Comparison of ENCODE assay signal across 17 mouse cellular contexts in the genomic region with DNA sequence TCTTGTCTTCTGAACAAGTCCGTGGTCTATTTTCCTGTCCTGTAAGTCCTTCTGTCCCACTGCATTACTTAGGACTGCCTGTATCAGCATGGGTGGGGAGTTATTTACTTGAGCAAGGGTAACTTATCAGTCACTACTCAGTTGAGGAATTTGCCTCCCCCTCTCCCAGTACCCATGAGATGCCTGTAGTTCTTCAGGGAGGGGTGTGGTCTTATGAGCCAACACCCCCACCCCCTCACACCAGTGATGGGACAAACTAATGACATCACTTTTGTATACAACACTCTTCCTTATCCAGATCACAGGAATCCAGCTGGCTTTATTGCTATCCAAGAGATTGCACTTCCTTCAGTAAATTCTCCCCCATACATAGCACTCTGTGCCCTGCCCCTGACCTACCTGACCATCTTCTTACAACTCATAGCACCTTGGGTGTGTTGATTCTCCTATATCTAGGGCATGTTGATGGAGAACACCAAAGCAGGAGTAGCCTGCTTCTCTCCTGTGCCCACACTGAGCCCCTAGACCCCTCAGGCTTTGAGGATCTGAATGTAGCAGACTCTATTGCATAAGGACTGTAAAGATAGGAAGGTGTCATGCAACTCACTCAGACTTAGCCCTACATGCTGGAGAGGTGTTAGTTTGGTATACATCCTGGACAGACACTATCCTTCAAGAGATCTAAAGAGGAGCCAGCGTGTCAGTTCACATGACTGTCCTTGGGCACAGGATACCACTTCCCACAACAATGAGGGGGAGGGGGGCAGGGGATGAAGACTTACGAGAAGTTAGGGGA. TPM values are rescaled to one million over a fixed set of nuclear protein-coding genes. Genes with fewer than 3 reads are reported as not detected.
DNase-seq lines count a peak whose midpoint lies in the region; ATAC-seq and TF ChIP-seq lines count a peak whose summit lies in the region.
"Had no signal": no experiment of that assay in that cellular context is flagged by ENCODE, and none has a peak within 500 bp of the region (broad histone marks: within the 10 kb centered on the region; RNA-seq: fewer than 3 reads in every experiment).

No protein-coding gene starts in this region.

- TF ChIP-seq CTCF in liver, adult 2 months (IDR thresholded peaks at IDR 0.05; ENCODE audit: low read depth, low read length): no peak
- TF ChIP-seq CTCF in intestine, postnatal 0 days (IDR thresholded peaks at IDR 0.05; ENCODE audit: low read depth): no peak
- no peak for TF ChIP-seq CTCF in left cerebral cortex, adult 2 months (IDR thresholded peaks at IDR 0.05)

- H3K9ac ChIP-seq in liver, adult 2 months (ENCODE audit: low read depth, low read length): peak overlapping the region; percentile 57
- no peak overlapping the region for H3K9ac ChIP-seq in intestine, postnatal 0 days (ENCODE audit: low read depth, low read length)
- H3K9ac ChIP-seq in forebrain, embryonic 12.5 days: no peak overlapping the region
- H3K9ac ChIP-seq: forebrain, embryonic 15.5 days; limb, embryonic 15.5 days had no signal

- H3K4me3 ChIP-seq in liver, adult 2 months (ENCODE audit: insufficient read depth, low read depth, low read length): no peak overlapping the region
- no peak overlapping the region for H3K4me3 ChIP-seq in intestine, postnatal 0 days (ENCODE audit: low read depth, low read length)
- H3K4me3 ChIP-seq in forebrain, embryonic 12.5 days (replicated peaks): no peak overlapping the region
- no peak overlapping the region for H3K4me3 ChIP-seq in left cerebral cortex, adult 2 months
- H3K4me3 ChIP-seq: forebrain, embryonic 15.5 days; gastrocnemius, adult 2 months; layer of hippocampus, adult 2 months; limb, embryonic 15.5 days had no signal

- no peaks in the 10 kb centered on the region for H3K79me2 ChIP-seq in liver, adult 2 months (ENCODE audit: control insufficient read depth, insufficient read depth, low read length)

- no peak for DNase-seq in liver, adult 2 months (ENCODE audit: extremely low read depth, low read depth, low spot score)
- DNase-seq in liver: no peak
- DNase-seq in lung, postnatal 10 days: peak; percentile 33
- DNase-seq in yolk sac, embryonic 10.5 days (ENCODE audit: low spot score): peak; percentile 76
- DNase-seq in left cerebral cortex, adult 2 months (ENCODE audit: extremely low spot score in 1 of 2, low spot score in 2 of 2): no peak
- DNase-seq: cerebellum, adult 11-12 months; gastrocnemius, adult 2 months; heart, postnatal 14 days; thymus, postnatal 25 days had no signal

- H3K27me3 ChIP-seq in liver, adult 2 months (ENCODE audit: control insufficient read depth, insufficient read depth, low read length): no peaks in the 10 kb centered on the region
- H3K27me3 ChIP-seq in intestine, postnatal 0 days (replicated peaks; ENCODE audit: control insufficient read depth, insufficient read depth, low read length): no peaks in the 10 kb centered on the region
- H3K27me3 ChIP-seq in forebrain, embryonic 12.5 days: no peaks in the 10 kb centered on the region
- H3K27me3 ChIP-seq: forebrain, embryonic 15.5 days; limb, embryonic 15.5 days had no signal

- H3K36me3 ChIP-seq in liver, adult 2 months (ENCODE audit: control insufficient read depth, insufficient read depth, low read length): peaks cover 2% of the 10 kb centered on the region; the same call in 1 of the 2 replicates
- H3K36me3 ChIP-seq in intestine, postnatal 0 days (ENCODE audit: control insufficient read depth, insufficient read depth): no peaks in the 10 kb centered on the region
- H3K36me3 ChIP-seq in forebrain, embryonic 12.5 days (replicated peaks): no peaks in the 10 kb centered on the region
- H3K36me3 ChIP-seq: forebrain, embryonic 15.5 days; limb, embryonic 15.5 days had no signal

- peaks cover 38% of the 10 kb centered on the region for H3K4me1 ChIP-seq in liver, adult 2 months (ENCODE audit: control insufficient read depth, insufficient read depth, low read length)
- H3K4me1 ChIP-seq in intestine, postnatal 0 days (replicated peaks; ENCODE audit: control insufficient read depth, insufficient read depth, low read length): peaks cover 6% of the 10 kb centered on the region; the same call in 1 of the 2 replicates
- no peaks in the 10 kb centered on the region for H3K4me1 ChIP-seq in forebrain, embryonic 12.5 days
- H3K4me1 ChIP-seq: forebrain, embryonic 15.5 days; limb, embryonic 15.5 days had no signal

- intact Hi-C loops in left cerebral cortex, adult 2 months (cut with DNase I): no loop called here

- ATAC-seq in intestine, postnatal 0 days: peak; percentile 61
- no peak for ATAC-seq in forebrain, embryonic 12.5 days (ENCODE audit: low FRiP score)
- ATAC-seq: forebrain, embryonic 15.5 days had no signal

- no peaks in the 10 kb centered on the region for H3K9me3 ChIP-seq in intestine, postnatal 0 days (ENCODE audit: control insufficient read depth)
- no peaks in the 10 kb centered on the region for H3K9me3 ChIP-seq in forebrain, embryonic 12.5 days
- H3K9me3 ChIP-seq: forebrain, embryonic 15.5 days; limb, embryonic 15.5 days had no signal

- H3K4me2 ChIP-seq in intestine, postnatal 0 days (replicated peaks; ENCODE audit: low read depth): peak overlapping the region; percentile 51
- H3K4me2 ChIP-seq in forebrain, embryonic 12.5 days: no peak overlapping the region
- H3K4me2 ChIP-seq: forebrain, embryonic 15.5 days; limb, embryonic 15.5 days; midbrain, embryonic 11.5 days had no signal

- TF ChIP-seq POLR2A in liver, adult 2 months (IDR thresholded peaks at IDR 0.05; ENCODE audit: extremely low read depth, insufficient read depth, low read length): no peak

- WGBS in liver, adult 2 months: 20% methylated on average over 3 of the region's 3 CpGs
- 23% methylated on average over 3 of the region's 3 CpGs for WGBS in intestine, postnatal 0 days
- WGBS in forebrain, embryonic 12.5 days: 72% methylated on average over 3 of the region's 3 CpGs

- H3K27ac ChIP-seq in liver, adult 2 months (replicated peaks; ENCODE audit: insufficient read depth, low read depth, low read length): peak overlapping the region; percentile 95
- H3K27ac ChIP-seq in intestine, postnatal 0 days (ENCODE audit: low read depth, low read length): peak overlapping the region; percentile 83
- no peak overlapping the region for H3K27ac ChIP-seq in forebrain, embryonic 12.5 days
- H3K27ac ChIP-seq in left cerebral cortex, adult 2 months: no peak overlapping the region
- H3K27ac ChIP-seq: forebrain, embryonic 15.5 days; gastrocnemius, adult 2 months; layer of hippocampus, adult 2 months; limb, embryonic 15.5 days had no signal

RNA-seq across cellular contexts. Expression of a gene that starts 10.2 kb away (rescaled TPM):
- 1,124 and 1,219 TPM in 2 replicates for total RNA-seq in liver, adult 2 months (2014; rRNA removed)
- 1,436 and 1,472 TPM in 2 replicates for polyA plus RNA-seq in liver, adult 2 months (2012; rRNA removed)
- 1.1 and 1.2 TPM in 2 replicates for polyA plus RNA-seq in intestine, postnatal 0 days (2015; fragmentation: Nextera tagmentation; extraction: Ambion mirVana)
- polyA plus RNA-seq in forebrain, embryonic 12.5 days (2016; fragmentation: Nextera tagmentation; extraction: Ambion mirVana): not detected in 2 replicates
- total RNA-seq in left cerebral cortex, adult 2 months (2021): not detected
- total RNA-seq: gastrocnemius, adult 2 months; heart, adult 18-20 months; heart, postnatal 14 days; layer of hippocampus, adult 2 months had no signal
- polyA plus RNA-seq: C2C12; forebrain, embryonic 15.5 days; limb, embryonic 15.5 days; midbrain, embryonic 11.5 days had no signal

RNA-seq across cellular contexts. Expression of a gene that starts 12.2 kb away (rescaled TPM):
- total RNA-seq in liver, adult 2 months (2014; rRNA removed): 282 and 329 TPM in 2 replicates
- 281 and 297 TPM in 2 replicates for polyA plus RNA-seq in liver, adult 2 months (2012; rRNA removed)
- polyA plus RNA-seq in intestine, postnatal 0 days (2015; fragmentation: Nextera tagmentation; extraction: Ambion mirVana): 0.24 and 0.39 TPM in 2 replicates
- polyA plus RNA-seq in forebrain, embryonic 12.5 days (2016; fragmentation: Nextera tagmentation; extraction: Ambion mirVana): not detected in 2 replicates
- total RNA-seq in left cerebral cortex, adult 2 months (2021): not detected
- total RNA-seq: gastrocnemius, adult 2 months; heart, adult 18-20 months; heart, postnatal 14 days; layer of hippocampus, adult 2 months had no signal
- polyA plus RNA-seq: C2C12; forebrain, embryonic 15.5 days; limb, embryonic 15.5 days; midbrain, embryonic 11.5 days had no signal

RNA-seq across cellular contexts. Expression of a gene that starts 19.9 kb away (rescaled TPM):
- total RNA-seq in liver, adult 2 months (2014; rRNA removed): 25.6 and 26.9 TPM in 2 replicates
- polyA plus RNA-seq in liver, adult 2 months (2012; rRNA removed): 20.4 and 36.7 TPM in 2 replicates
- polyA plus RNA-seq in intestine, postnatal 0 days (2015; fragmentation: Nextera tagmentation; extraction: Ambion mirVana): 0.09 TPM in 1 of 2 replicates, not detected in the other
- polyA plus RNA-seq in forebrain, embryonic 12.5 days (2016; fragmentation: Nextera tagmentation; extraction: Ambion mirVana): not detected in 2 replicates
- total RNA-seq in left cerebral cortex, adult 2 months (2021): not detected
- total RNA-seq: gastrocnemius, adult 2 months; heart, adult 18-20 months had no signal
- polyA plus RNA-seq: C2C12; forebrain, embryonic 15.5 days; midbrain, embryonic 11.5 days had no signal

RNA-seq across cellular contexts. Expression of a gene that starts 28.7 kb away (rescaled TPM):
- not detected in 2 replicates for total RNA-seq in liver, adult 2 months (2014; rRNA removed)
- 0.05 TPM in 1 of 2 replicates, not detected in the other for polyA plus RNA-seq in liver, adult 2 months (2012; rRNA removed)
- polyA plus RNA-seq in intestine, postnatal 0 days (2015; fragmentation: Nextera tagmentation; extraction: Ambion mirVana): not detected in 2 replicates
- not detected in 2 replicates for polyA plus RNA-seq in forebrain, embryonic 12.5 days (2016; fragmentation: Nextera tagmentation; extraction: Ambion mirVana)
- total RNA-seq in left cerebral cortex, adult 2 months (2021): not detected
- total RNA-seq: gastrocnemius, adult 2 months; heart, adult 18-20 months; heart, postnatal 14 days; layer of hippocampus, adult 2 months had no signal
- polyA plus RNA-seq: C2C12; forebrain, embryonic 15.5 days; limb, embryonic 15.5 days; midbrain, embryonic 11.5 days had no signal

Comparison
In these comparisons a context has a peak if more than half of its experiments do, and no peak if none do; other contexts are left out.
1. DNase-seq: peak in lung, postnatal 10 days (single experiment) and yolk sac, embryonic 10.5 days (single experiment); none in liver, adult 2 months (single experiment), liver (single experiment) and left cerebral cortex, adult 2 months (0 of 2).
2. H3K27ac ChIP-seq: peak in liver, adult 2 months (single experiment) and intestine, postnatal 0 days (single experiment); none in forebrain, embryonic 12.5 days (single experiment) and left cerebral cortex, adult 2 months (single experiment).
3. RNA of a gene that starts 10.2 kb away (polyA plus RNA-seq): 1,436 to 1,472 TPM in liver, adult 2 months; 1.1 to 1.2 TPM in intestine, postnatal 0 days and not detected in forebrain, embryonic 12.5 days; every median in the first group is over 100 times any median in the second.
4. RNA of a gene that starts 12.2 kb away (polyA plus RNA-seq): 281 to 297 TPM in liver, adult 2 months; 0.24 to 0.39 TPM in intestine, postnatal 0 days and not detected in forebrain, embryonic 12.5 days; every median in the first group is over 100 times any median in the second.
5. RNA of a gene that starts 19.9 kb away (polyA plus RNA-seq): 20.4 to 36.7 TPM in liver, adult 2 months; 0.09 TPM in intestine, postnatal 0 days and not detected in forebrain, embryonic 12.5 days; every median in the first group is over 10 times any median in the second.